Mouse (Mus musculus): Measurements from ENCODE around the gene AL731706.1.

- TF ChIP-seq TCF3 (IDR thresholded peaks at IDR 0.05; ENCODE audit: insufficient read length, low read depth) (no peak), USF1 (IDR thresholded peaks at IDR 0.05; ENCODE audit: low read depth) (no peak), POLR2A (IDR thresholded peaks at IDR 0.05; ENCODE audit: insufficient read length, low read depth) (no peak), TCF12 (IDR thresholded peaks at IDR 0.05; ENCODE audit: insufficient read depth, poor library complexity, severe bottlenecking) (no peak), MYOD1 (IDR thresholded peaks at IDR 0.05; ENCODE audit: control insufficient read depth in 1 of 3, insufficient read length in 2 of 3, low read depth in 2 of 3) (no peak), MAX (IDR thresholded peaks at IDR 0.05; ENCODE audit: low read depth) (no peak), MYOG (IDR thresholded peaks at IDR 0.05; ENCODE audit: control insufficient read depth in 1 of 3, insufficient read depth in 1 of 3, insufficient read length in 2 of 3, low read depth in 2 of 3) (no peak), POLR2AphosphoS2 (IDR thresholded peaks at IDR 0.05; ENCODE audit: insufficient read length, low read depth) (no peak), E2F4 (IDR thresholded peaks at IDR 0.05; ENCODE audit: insufficient read depth) (no peak), SRF (IDR thresholded peaks at IDR 0.05; ENCODE audit: control insufficient read depth, insufficient read length, low read depth) (no peak), REST (IDR thresholded peaks at IDR 0.05; ENCODE audit: insufficient read depth, insufficient read length) (no peak), CEBPB (IDR thresholded peaks at IDR 0.05; ENCODE audit: insufficient read depth, poor library complexity, severe bottlenecking) (no peak)
These were observed 17.4 kb upstream of the AL731706.1 start for GRCm38 (mm10) chr2:136908596-136908995.

Data from myocyte (in vitro differentiated cells).